Mouse (Mus musculus) right cerebral cortex, postnatal 25 days (tissue): Measurements from ENCODE around the gene Uri1.
A peak's percentile ranks its signal among the peaks of the same experiment; 100 is the strongest.

Experiments
- DNase-seq: peaks from one replicate; pipeline ENCODE4 v3.0.0; 2022

The Uri1 gene

GRCm38 (mm10) chr7:38023451-38023850 is at the start of gene Uri1:
Gene Uri1 (minus strand): TSS chr7:38023551.
- no peak for DNase-seq

GRCm38 (mm10) chr7:38071065-38071464 is 47.7 kb upstream of the Uri1 start:
- no peak for DNase-seq

- DNase-seq: no peak
Observed at GRCm38 (mm10) chr7:38070663-38071062, 47.3 kb upstream of the Uri1 start.

- no peak for DNase-seq
Observed at GRCm38 (mm10) chr7:38064431-38064830, 41.1 kb upstream of the Uri1 start.

GRCm38 (mm10) chr7:38061060-38061970 is 38.0 kb upstream of the Uri1 start:
- DNase-seq: peak; percentile 87

GRCm38 (mm10) chr7:38059636-38060330 is 36.4 kb upstream of the Uri1 start:
- DNase-seq: no peak

GRCm38 (mm10) chr7:38059096-38059495 is 35.7 kb upstream of the Uri1 start:
- no peak for DNase-seq

GRCm38 (mm10) chr7:38055996-38056395 is 32.6 kb upstream of the Uri1 start:
- peak; percentile 44 for DNase-seq

GRCm38 (mm10) chr7:38054246-38054645 is 30.9 kb upstream of the Uri1 start:
- DNase-seq: no peak

GRCm38 (mm10) chr7:38047229-38047628 is 23.9 kb upstream of the Uri1 start:
- DNase-seq: no peak

GRCm38 (mm10) chr7:38041244-38041643 is 17.9 kb upstream of the Uri1 start:
- no peak for DNase-seq

- DNase-seq: no peak
Observed at GRCm38 (mm10) chr7:38037586-38037985, 14.2 kb upstream of the Uri1 start.

GRCm38 (mm10) chr7:38031183-38031582 is 7.8 kb upstream of the Uri1 start:
- DNase-seq: no peak

GRCm38 (mm10) chr7:38030606-38031005 is 7.3 kb upstream of the Uri1 start:
- DNase-seq: no peak

GRCm38 (mm10) chr7:38029986-38030385 is 6.6 kb upstream of the Uri1 start:
- no peak for DNase-seq

- DNase-seq: no peak
Observed at GRCm38 (mm10) chr7:38029083-38029482, 5.7 kb upstream of the Uri1 start.

- no peak for DNase-seq
Observed at GRCm38 (mm10) chr7:38027940-38028600, 4.7 kb upstream of the Uri1 start.

- DNase-seq: no peak
Observed at GRCm38 (mm10) chr7:38024839-38025238, 1.5 kb upstream of the Uri1 start.

GRCm38 (mm10) chr7:38019770-38020169 is 3.6 kb downstream of the Uri1 start:
- DNase-seq: no peak

- peak; percentile 92 for DNase-seq
Observed at GRCm38 (mm10) chr7:38019369-38019749, 4.0 kb downstream of the Uri1 start.

GRCm38 (mm10) chr7:38018416-38019368 is 4.7 kb downstream of the Uri1 start:
- peak; percentile 69 for DNase-seq

GRCm38 (mm10) chr7:38015356-38015755 is 8.0 kb downstream of the Uri1 start:
- DNase-seq: no peak
